Mouse (Mus musculus) 416B (cell line): Measurements from ENCODE around the gene Dcpp1.
A peak's percentile ranks its signal among the peaks of the same experiment; 100 is the strongest.

Source experiments
- DNase-seq: peaks from one replicate; pipeline ENCODE4 v3.0.0; 2011; ENCODE audit warnings: low read depth

The Dcpp1 gene

DNA sequence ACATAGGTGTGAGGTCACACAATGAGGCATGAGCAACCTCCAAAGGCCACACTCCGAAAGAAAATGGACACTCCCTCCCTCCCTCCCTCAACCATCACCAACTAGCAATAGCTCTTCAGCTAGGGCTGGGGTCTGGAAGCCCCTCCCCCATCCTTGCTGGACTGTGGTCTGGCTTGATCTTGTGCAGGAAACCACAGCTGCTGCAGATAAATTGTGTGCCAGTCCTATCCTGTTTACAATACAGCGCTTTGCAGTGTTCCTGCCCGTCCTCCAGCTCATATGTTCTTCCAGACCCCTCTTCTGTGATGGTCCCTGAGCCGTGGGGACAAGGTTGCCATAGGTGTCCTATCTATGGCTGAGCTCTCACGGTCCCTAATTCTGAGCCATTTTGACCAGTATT lies 50.5 kb downstream of the Dcpp1 start:
- peak; percentile 62 for DNase-seq
